Mouse (Mus musculus): ENCODE measurements at regions not wholly inside any gene's neighbourhood (a gene's known extent, or its start where the extent isn't known, plus 50 kb on each side); places are given as distances from the start of the nearest gene placed in this dataset.
A peak's percentile ranks its signal among the peaks of the same experiment; 100 is the strongest.

- no peak for DNase-seq (ENCODE audit: extremely low spot score in 1 of 2, low spot score in 1 of 2)
Observed at GRCm38 (mm10) chr5:118449893-118450292, 110.6 kb upstream of the Med13l start.

GRCm38 (mm10) chr5:118452052-118452451 lies 108.4 kb upstream of the Med13l start:
- DNase-seq (ENCODE audit: extremely low spot score in 1 of 2, low spot score in 1 of 2), result no peak

- DNase-seq (ENCODE audit: extremely low spot score in 1 of 2, low spot score in 1 of 2), result no peak
Observed at GRCm38 (mm10) chr5:118454096-118454495, 106.4 kb upstream of the Med13l start.

GRCm38 (mm10) chr5:118458727-118459390 lies 101.6 kb upstream of the Med13l start:
- DNase-seq (ENCODE audit: extremely low spot score in 1 of 2, low spot score in 1 of 2), result no peak

DNA sequence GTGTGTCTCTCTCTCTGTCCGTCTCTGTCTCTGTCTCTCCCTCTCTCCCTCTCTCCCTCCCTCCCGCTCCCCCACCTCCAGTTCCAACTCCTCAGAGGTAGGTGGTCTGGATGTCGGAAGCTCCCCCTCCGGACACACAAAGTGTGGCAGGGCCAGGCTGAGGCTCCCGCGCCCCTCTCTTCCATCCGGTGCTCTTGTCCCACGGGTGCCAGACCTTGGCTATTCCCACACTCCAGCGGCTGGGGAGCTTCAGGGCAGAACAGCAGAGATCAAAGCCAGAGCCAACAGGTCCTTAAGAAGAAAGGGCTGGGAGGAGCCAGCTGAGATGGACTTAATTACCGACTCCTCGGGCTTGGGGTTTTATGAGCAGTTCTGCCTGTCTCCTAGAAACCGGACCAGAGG lies 101.1 kb upstream of the Med13l start:
- DNase-seq (ENCODE audit: extremely low spot score in 1 of 2, low spot score in 1 of 2), result no peak

- DNase-seq (ENCODE audit: extremely low spot score in 1 of 2, low spot score in 1 of 2), result no peak
Observed at GRCm38 (mm10) chr5:118461967-118462366, 98.5 kb upstream of the Med13l start.

DNA sequence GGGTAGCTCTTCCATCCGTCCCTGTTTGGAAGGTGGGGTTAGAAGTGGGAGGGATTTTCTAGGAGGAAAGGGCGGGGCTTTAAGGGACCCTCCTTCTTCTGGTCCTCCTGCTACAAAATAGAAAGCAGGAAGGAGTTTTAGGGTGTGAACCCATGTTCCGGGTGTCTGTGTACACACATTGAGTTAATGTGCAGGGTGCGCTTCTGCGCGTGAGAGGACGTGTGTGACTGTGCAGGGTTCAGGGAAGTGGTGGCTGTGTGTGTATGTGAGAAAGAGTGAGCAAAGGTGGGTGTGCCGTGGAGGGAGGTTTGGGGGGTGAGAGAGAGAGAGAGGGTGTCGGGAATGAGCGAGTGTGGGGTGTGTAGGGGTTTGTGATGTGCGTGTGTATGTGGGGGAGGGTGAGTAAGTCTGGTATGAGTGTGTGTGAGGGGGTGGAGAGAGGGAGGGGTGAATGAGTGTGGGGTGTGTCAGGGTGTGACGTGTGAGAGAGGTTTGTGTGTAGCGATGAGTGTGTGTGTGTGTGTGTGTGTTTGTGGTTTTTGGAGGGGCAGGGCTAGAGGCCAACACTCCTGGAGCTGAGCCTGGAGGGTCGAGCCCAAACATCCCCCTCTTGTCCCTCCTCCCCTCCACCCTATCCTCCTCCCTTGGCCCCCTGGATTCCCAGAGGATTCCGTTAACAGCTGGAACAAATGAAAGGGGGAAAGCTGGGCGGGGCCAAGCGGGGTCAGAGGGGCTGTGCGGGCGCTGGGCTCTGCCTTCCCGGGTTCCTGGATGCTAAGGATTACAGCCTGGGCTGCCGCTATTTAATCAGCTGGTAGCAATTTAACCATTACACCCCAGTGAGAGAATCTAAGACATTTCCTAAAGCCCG lies 95.3 kb upstream of the Med13l start:
- no peak for DNase-seq (ENCODE audit: extremely low spot score in 1 of 2, low spot score in 1 of 2)

GRCm38 (mm10) chr5:118465991-118466750 lies 94.3 kb upstream of the Med13l start:
- no peak for DNase-seq (ENCODE audit: extremely low spot score in 1 of 2, low spot score in 1 of 2)

- DNase-seq (ENCODE audit: extremely low spot score in 1 of 2, low spot score in 1 of 2), result no peak
Observed at GRCm38 (mm10) chr5:118468739-118469138, 91.7 kb upstream of the Med13l start.

DNA sequence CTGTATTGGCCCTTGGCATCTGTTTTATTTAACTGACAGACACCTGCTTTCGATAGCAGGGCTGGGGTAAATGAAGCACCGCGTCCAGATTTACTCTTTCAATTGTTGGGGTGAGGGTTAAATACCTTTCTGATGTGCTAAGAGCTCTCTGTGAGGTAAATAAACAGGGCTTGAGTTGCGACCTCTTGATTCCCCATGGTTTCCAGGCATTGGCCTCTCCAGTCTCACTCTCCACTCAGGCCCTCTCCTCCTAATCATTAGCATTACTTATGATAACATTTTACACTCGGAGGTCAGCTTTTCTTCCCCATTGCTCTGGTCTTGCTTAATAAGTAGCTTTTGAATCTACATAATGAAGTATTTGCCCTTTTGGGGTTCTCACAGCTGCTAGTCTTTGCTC lies 88.9 kb upstream of the Med13l start:
- no peak for DNase-seq (ENCODE audit: extremely low spot score in 1 of 2, low spot score in 1 of 2)

DNA sequence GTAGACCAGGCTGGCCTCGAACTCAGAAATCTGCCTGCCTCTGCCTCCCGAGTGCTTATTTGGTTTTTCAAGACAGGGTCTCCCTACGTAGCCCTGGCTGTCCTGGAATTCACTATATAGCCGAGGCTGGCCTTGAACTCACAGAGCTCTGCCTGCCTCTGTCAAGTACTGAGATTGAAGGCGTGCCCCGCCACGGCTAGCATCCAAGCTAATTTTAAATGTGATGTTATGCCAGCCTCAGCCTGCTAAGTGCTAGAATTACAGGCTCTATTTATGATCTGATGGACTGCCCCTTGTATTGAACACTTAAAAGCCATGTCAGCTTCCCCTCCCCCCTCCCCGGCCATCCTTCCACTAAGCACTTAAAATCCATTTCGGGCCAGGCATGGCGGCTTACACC lies 88.2 kb upstream of the Med13l start:
- DNase-seq (ENCODE audit: extremely low spot score in 1 of 2, low spot score in 1 of 2), result no peak

DNA sequence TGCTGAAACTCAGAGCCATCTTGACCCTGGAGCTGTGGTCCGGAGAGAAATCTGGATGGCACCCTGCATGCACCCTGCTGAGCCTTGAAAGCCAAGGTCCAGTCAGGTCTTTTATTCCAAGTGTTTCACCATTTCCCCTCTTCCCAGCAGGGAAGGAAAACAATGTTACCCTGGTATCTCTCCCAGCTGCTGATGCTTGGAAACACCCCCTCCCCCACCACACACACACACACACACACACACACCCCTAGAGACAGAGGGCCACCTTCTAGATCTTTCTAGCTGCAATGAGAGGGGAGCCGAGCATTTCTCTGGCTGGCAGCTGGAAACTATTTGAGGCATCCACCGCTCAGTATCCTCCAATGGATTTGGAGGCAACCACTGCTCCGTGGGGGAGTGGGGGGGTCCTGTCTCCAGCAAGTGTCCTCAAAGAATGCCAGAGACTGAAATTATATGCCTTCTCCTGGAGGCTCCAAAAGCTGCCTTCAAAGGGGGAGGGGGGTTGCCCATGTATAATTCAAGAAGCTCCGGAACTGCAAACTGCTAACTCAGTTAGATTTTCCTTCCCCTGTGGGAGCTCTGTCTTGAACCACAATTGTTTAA lies 87.2 kb upstream of the Med13l start:
- no peak for DNase-seq (ENCODE audit: extremely low spot score in 1 of 2, low spot score in 1 of 2)

GRCm38 (mm10) chr5:118476597-118476996 lies 83.9 kb upstream of the Med13l start:
- DNase-seq (ENCODE audit: extremely low spot score in 1 of 2, low spot score in 1 of 2), result no peak

DNA sequence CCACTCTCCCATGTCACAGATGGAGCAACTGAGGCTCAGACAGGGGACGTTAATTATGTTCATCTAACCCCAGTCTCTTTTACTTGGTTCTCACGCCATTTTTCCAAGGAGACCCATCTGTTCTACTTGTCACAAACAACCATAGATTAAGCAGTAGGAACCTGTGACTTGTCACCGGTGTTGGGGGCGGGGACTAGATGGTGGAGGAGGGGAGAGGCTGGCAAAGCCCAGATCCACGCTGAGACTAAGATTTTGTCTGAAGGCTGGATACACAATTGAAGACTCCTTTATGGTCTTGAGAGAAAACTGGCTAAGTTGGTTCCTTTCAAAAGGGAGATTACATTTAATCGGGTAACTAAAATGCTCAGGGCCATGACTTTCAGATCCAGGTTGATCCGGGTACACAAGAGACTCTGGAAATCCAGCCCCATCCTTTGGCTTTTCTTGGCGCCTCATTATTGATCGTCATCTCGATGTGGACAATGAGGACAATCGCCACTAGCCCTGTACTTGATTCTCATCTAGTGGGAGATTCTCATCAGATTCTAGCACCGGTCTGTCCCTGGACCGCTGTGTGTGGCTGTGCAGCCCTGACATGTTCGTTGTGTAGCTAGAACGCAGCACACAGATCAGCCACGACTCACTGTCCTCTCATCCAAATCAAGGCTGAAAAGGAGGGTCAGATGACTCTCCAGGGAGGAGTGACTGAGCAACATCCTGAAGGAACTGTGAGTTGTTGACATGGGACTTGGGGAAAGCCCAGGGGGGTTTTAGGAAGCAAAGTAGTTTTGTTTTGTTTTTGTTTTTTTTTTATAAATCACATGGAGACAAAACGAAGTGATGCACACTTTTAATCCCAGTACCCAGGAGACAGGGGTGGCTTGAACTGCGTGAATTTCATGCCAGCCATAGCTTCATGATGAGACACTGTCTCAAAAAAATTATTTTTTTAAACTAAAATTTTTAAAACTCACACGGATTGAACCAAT lies 83.1 kb upstream of the Med13l start:
- DNase-seq (ENCODE audit: extremely low spot score in 1 of 2, low spot score in 1 of 2), result no peak

DNA sequence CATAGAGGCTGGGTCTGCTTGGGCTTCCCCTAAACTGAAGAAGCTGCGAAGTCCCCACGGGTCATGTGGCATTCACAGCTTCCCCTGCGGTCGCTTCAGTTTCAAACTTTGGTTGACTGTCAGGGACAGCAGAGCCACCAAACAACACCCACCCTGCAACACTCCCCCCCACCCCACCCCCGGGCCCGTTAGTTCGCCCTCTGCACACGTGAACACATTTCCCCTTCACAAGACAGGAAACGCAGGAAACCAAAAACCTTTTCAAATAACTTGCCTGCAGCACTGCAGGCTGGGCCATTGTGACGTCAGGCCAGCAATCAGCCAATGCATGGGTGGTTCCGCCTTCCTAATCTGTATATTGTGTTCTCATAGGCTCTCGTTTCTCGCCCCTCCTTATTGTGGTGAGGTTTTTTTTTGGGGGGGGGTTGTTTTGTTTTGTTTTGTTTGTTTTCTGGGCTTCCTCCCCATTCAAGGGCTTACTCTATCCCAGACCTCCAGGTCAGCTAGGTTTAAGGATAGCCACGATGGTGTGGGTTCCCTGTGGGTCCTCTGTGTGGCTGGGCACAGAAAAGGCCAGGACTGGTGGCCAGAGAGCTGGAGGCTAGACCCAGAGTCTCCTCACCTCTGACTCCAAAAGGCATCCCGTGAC lies 82.2 kb upstream of the Med13l start:
- DNase-seq (ENCODE audit: extremely low spot score in 1 of 2, low spot score in 1 of 2), result peak in 1 of 2 experiments; percentile 35

- DNase-seq (ENCODE audit: extremely low spot score in 1 of 2, low spot score in 1 of 2), result no peak
Observed at GRCm38 (mm10) chr5:118480000-118480399, 80.5 kb upstream of the Med13l start.

DNA sequence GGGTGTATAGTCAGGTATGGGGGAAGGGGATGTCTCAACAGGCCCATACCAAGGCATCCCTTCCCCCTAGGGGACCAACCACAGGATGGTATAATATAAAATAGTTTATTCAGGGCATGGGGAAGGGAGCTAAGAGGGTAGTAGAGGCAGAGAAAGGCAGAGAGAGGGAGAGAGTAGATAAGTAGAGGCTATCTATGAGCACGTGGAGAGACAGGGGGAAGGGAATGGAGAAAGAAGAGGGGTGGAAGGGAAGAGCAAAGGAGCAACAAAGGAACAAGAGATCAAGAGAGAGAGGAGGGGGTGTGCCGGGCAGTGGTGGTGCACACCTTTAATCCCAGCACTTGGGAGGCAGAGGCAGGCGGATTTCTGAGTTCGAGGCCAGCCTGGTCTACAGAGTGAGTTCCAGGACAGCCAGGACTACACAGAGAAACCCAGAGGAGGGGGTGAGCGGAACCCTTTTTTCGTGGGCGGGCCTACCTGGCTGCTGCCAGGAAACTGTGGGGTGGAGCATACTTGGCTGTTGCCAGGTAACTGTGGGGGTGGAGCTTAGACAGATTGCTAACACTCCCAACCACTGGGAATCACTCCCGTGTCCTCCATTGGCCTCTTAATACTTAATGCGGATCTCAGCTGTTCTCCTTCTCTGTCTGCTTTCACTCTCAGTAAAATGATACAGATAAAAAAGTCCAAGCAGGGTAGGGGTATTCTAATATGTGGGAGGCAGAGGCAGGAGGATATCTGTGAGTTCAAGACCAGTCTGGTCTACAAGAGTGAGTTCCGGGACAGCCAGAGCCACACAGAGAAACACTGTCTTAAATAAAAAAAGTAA lies 79.3 kb upstream of the Med13l start:
- DNase-seq (ENCODE audit: extremely low spot score in 1 of 2, low spot score in 1 of 2), result no peak

DNA sequence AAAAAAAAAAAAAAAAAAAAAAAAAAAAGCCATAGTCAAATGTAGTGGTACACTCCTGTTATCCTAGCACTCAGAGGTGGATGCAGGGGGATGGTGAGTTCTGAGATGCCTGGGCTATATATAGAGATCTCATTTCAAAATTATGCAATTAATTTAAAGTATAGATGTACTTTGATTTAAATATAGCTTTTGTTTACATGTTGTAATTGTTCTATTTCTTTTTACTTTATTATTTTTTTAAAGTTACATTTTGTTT lies 78.8 kb upstream of the Med13l start:
- no peak for DNase-seq (ENCODE audit: extremely low spot score in 1 of 2, low spot score in 1 of 2)

DNA sequence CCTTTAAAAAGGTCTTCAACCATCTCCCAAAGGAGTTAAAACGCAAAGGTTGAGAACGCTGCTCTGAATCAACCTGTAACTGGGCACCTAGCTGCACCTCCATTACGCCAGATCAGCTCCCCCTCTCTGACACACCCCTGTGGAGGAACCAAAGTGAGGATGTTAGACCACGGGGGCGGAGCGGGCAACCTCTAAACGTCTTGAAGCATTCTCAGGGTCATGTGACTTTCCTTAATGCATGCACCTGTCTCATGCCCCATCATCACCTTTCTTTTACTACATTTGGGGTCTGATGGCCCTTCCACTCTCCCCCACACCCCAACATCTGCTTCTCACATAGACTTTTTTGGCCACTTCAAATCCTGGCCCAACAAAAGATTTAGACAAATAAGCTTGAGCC lies 77.9 kb upstream of the Med13l start:
- DNase-seq (ENCODE audit: extremely low spot score in 1 of 2, low spot score in 1 of 2), result no peak

Measured in layer of hippocampus, postnatal 25 days (tissue).